Mouse (Mus musculus) heart, embryonic 10.5 days (tissue): ENCODE results near the gene Fahd2a. TPM values are rescaled to one million over a fixed set of nuclear protein-coding genes. Genes with fewer than 3 reads are reported as not detected.

Source experiments
- DNase-seq: peaks from one replicate; pipeline ENCODE4 v3.0.0-alpha.2; 2017; ENCODE audit warnings: low spot score
- H3K27ac ChIP-seq: fragments of 300-500 bp; sonication (generic); 2 replicates; pipeline ENCODE4 v1.5.1; 2016; ENCODE audit warnings: mild to moderate bottlenecking
- H3K27me3 ChIP-seq: fragments of 300-500 bp; sonication (generic); 2 replicates; pipeline ENCODE4 v1.6.1; 2016; ENCODE audit warnings: mild to moderate bottlenecking; ENCODE audit not compliant: poor library complexity, insufficient read depth, severe bottlenecking
- H3K36me3 ChIP-seq: fragments of 300-500 bp; sonication (generic); 2 replicates; pipeline ENCODE4 v1.6.1; 2016; ENCODE audit warnings: mild to moderate bottlenecking, moderate library complexity
- H3K4me1 ChIP-seq: fragments of 300-500 bp; sonication (generic); 2 replicates; pipeline ENCODE4 v1.6.1; 2016; ENCODE audit warnings: mild to moderate bottlenecking
- H3K4me3 ChIP-seq: fragments of 300-500 bp; sonication (generic); 2 replicates; pipeline ENCODE4 v1.5.1; 2016; ENCODE audit warnings: mild to moderate bottlenecking, moderate library complexity
- H3K9me3 ChIP-seq: fragments of 300-500 bp; sonication (generic); 2 replicates; pipeline ENCODE4 v1.6.1; 2016; ENCODE audit warnings: mild to moderate bottlenecking, moderate library complexity
- WGBS: fragments of 180-500 bp; shearing (Covaris S2); methylation state at CpG from one replicate; pipeline ENCODE4 v1.1.7; 2016; 5-methylcytosine and 5-hydroxymethylcytosine counted together
- polyA plus RNA-seq: library from polyadenylated mRNA; unstranded; fragments of >200 nt; fragmentation: Nextera tagmentation; extraction: Ambion mirVana; gene quantifications from 2 replicates; pipeline ENCODE4 v1.2.1, GENCODE M21; 2016

The Fahd2a gene
- polyA plus RNA-seq, 1 experiment from 2014 or later, result 24.5 TPM

GRCm38 (mm10) chr2:127459341-127459740, 15.0 kb upstream of the Fahd2a start:
- no peak for DNase-seq
- Histone ChIP-seq H3K4me1 (peaks cover 17% of the 10 kb centered on the region), H3K27ac (no peak overlapping the region), H3K27me3 (peaks cover 50% of the 10 kb centered on the region), H3K9me3 (no peaks in the 10 kb centered on the region), H3K36me3 (no peaks in the 10 kb centered on the region), H3K4me3 (no peak overlapping the region)
- 89% methylated on average over 2 of the region's 2 CpGs for WGBS

- peak; percentile 87 for DNase-seq
- Histone ChIP-seq H3K4me1 (peaks cover 37% of the 10 kb centered on the region), H3K36me3 (no peaks in the 10 kb centered on the region), H3K27me3 (peaks cover 32% of the 10 kb centered on the region), H3K27ac (no peak overlapping the region), H3K9me3 (no peaks in the 10 kb centered on the region), H3K4me3 (no peak overlapping the region)
- WGBS, result 6% methylated on average over 5 of the region's 5 CpGs
Measured at GRCm38 (mm10) chr2:127453764-127454163, 9.4 kb upstream of the Fahd2a start.

GRCm38 (mm10) chr2:127453141-127453540, 8.8 kb upstream of the Fahd2a start:
- no peak for DNase-seq
- H3K4me1 ChIP-seq, result peaks cover 37% of the 10 kb centered on the region
- no peak overlapping the region for H3K4me3 ChIP-seq
- H3K36me3 ChIP-seq, result no peaks in the 10 kb centered on the region
- H3K27me3 ChIP-seq, result peaks cover 30% of the 10 kb centered on the region
- no peaks in the 10 kb centered on the region for H3K9me3 ChIP-seq
- no peak overlapping the region for H3K27ac ChIP-seq
- WGBS, result 74% methylated on average over 9 of the region's 9 CpGs

GRCm38 (mm10) chr2:127451748-127452147, 7.4 kb upstream of the Fahd2a start:
- 5% methylated on average over 6 of the region's 6 CpGs for WGBS
- Histone ChIP-seq H3K27me3 (peaks cover 27% of the 10 kb centered on the region), H3K4me1 (peaks cover 41% of the 10 kb centered on the region), H3K4me3 (no peak overlapping the region), H3K27ac (no peak overlapping the region), H3K36me3 (no peaks in the 10 kb centered on the region), H3K9me3 (no peaks in the 10 kb centered on the region)
- DNase-seq, result no peak

GRCm38 (mm10) chr2:127449691-127450090, 5.3 kb upstream of the Fahd2a start:
- WGBS, result 25% methylated on average over 7 of the region's 7 CpGs
- peak overlapping the region; percentile 5; the same call in 1 of the 2 replicates for H3K4me3 ChIP-seq
- H3K36me3 ChIP-seq, result no peaks in the 10 kb centered on the region
- no peaks in the 10 kb centered on the region for H3K9me3 ChIP-seq
- no peak for DNase-seq
- peak overlapping the region; percentile 70 for H3K27ac ChIP-seq
- peaks cover 44% of the 10 kb centered on the region for H3K4me1 ChIP-seq
- peaks cover 10% of the 10 kb centered on the region; the same call in 1 of the 2 replicates for H3K27me3 ChIP-seq

- no peaks in the 10 kb centered on the region for H3K36me3 ChIP-seq
- DNase-seq, result no peak
- peaks cover 52% of the 10 kb centered on the region for H3K4me1 ChIP-seq
- no peak overlapping the region for H3K27ac ChIP-seq
- 18% methylated on average over 3 of the region's 3 CpGs for WGBS
- no peaks in the 10 kb centered on the region for H3K27me3 ChIP-seq
- no peaks in the 10 kb centered on the region for H3K9me3 ChIP-seq
- no peak overlapping the region for H3K4me3 ChIP-seq
Measured at GRCm38 (mm10) chr2:127446847-127447246, 2.5 kb upstream of the Fahd2a start.

GRCm38 (mm10) chr2:127437697-127438096, 6.7 kb downstream of the Fahd2a start:
- 91% methylated on average over 5 of the region's 5 CpGs for WGBS

GRCm38 (mm10) chr2:127435554-127435953, 8.8 kb downstream of the Fahd2a start:
- H3K4me3 ChIP-seq, result no peak overlapping the region
- H3K27ac ChIP-seq, result no peak overlapping the region
- H3K9me3 ChIP-seq, result no peaks in the 10 kb centered on the region
- WGBS, result 76% methylated on average over 2 of the region's 2 CpGs
- H3K27me3 ChIP-seq, result no peaks in the 10 kb centered on the region
- H3K4me1 ChIP-seq, result peaks cover 6% of the 10 kb centered on the region; the same call in 1 of the 2 replicates
- H3K36me3 ChIP-seq, result peaks cover 53% of the 10 kb centered on the region
- no peak for DNase-seq

More at GRCm38 (mm10) chr2:127437697-127438096, 6.7 kb downstream of the Fahd2a start:
- DNase-seq, result no peak
- Histone ChIP-seq H3K36me3 (peaks cover 53% of the 10 kb centered on the region), H3K4me1 (peaks cover 6% of the 10 kb centered on the region; the same call in 1 of the 2 replicates), H3K27me3 (no peaks in the 10 kb centered on the region), H3K4me3 (no peak overlapping the region), H3K27ac (no peak overlapping the region), H3K9me3 (no peaks in the 10 kb centered on the region)

GRCm38 (mm10) chr2:127435135-127435534, 9.2 kb downstream of the Fahd2a start:
- Histone ChIP-seq H3K27me3 (no peaks in the 10 kb centered on the region), H3K4me3 (no peak overlapping the region), H3K27ac (no peak overlapping the region), H3K4me1 (peaks cover 6% of the 10 kb centered on the region; the same call in 1 of the 2 replicates), H3K36me3 (peaks cover 49% of the 10 kb centered on the region), H3K9me3 (no peaks in the 10 kb centered on the region)
- no peak for DNase-seq
- 21% methylated on average over 2 of the region's 2 CpGs for WGBS

- Histone ChIP-seq H3K36me3 (peaks cover 40% of the 10 kb centered on the region), H3K27me3 (no peaks in the 10 kb centered on the region), H3K4me1 (peaks cover 9% of the 10 kb centered on the region), H3K9me3 (no peaks in the 10 kb centered on the region), H3K4me3 (no peak overlapping the region), H3K27ac (no peak overlapping the region)
- DNase-seq, result no peak
- WGBS, result 77% methylated on average over 9 of the region's 9 CpGs
Measured at GRCm38 (mm10) chr2:127433487-127434295, 10.7 kb downstream of the Fahd2a start.

- no peaks in the 10 kb centered on the region for H3K9me3 ChIP-seq
- WGBS, result 16% methylated on average over 3 of the region's 3 CpGs
- H3K4me3 ChIP-seq, result no peak overlapping the region
- peaks cover 14% of the 10 kb centered on the region for H3K4me1 ChIP-seq
- H3K27ac ChIP-seq, result no peak overlapping the region
- H3K36me3 ChIP-seq, result peaks cover 14% of the 10 kb centered on the region
- no peak for DNase-seq
- no peaks in the 10 kb centered on the region for H3K27me3 ChIP-seq
Measured at GRCm38 (mm10) chr2:127430238-127430637, 14.1 kb downstream of the Fahd2a start.

- 80% methylated on average over 17 of the region's 17 CpGs for WGBS
- 0 out of 2 replicates have a peak within 1 kb of the TSS, but pooled peaks have one; percentile 8 for H3K27ac ChIP-seq
- no peak for DNase-seq
- 0 out of 2 replicates have a peak, but pooled peaks cover 3% of the 10 kb centered on the region for H3K27me3 ChIP-seq
- no peaks in the 10 kb centered on the region for H3K36me3 ChIP-seq
- peaks cover 3% of the 10 kb centered on the region; the same call in 1 of the 2 replicates for H3K9me3 ChIP-seq
- H3K4me3 ChIP-seq, result no peak within 1 kb of the TSS
- peaks cover 13% of the 10 kb centered on the region for H3K4me1 ChIP-seq
Measured at GRCm38 (mm10) chr2:127424977-127425376, 19.4 kb downstream of the Fahd2a start, which contains the start of gene Gpat2. Gene Gpat2 (plus strand): TSS chr2:127425199.

- Histone ChIP-seq H3K36me3 (no peaks in the 10 kb centered on the region), H3K4me3 (no peak overlapping the region), H3K27ac (no peak overlapping the region), H3K9me3 (no peaks in the 10 kb centered on the region), H3K27me3 (0 out of 2 replicates have a peak, but pooled peaks cover 3% of the 10 kb centered on the region), H3K4me1 (peaks cover 26% of the 10 kb centered on the region)
- DNase-seq, result no peak
- WGBS, result 58% methylated on average over 10 of the region's 10 CpGs
Measured at GRCm38 (mm10) chr2:127418266-127418970, 25.9 kb downstream of the Fahd2a start.
